Mouse (Mus musculus) liver, embryonic 14.5 days (tissue): ENCODE results near the gene Zfp54. TPM values are rescaled to one million over a fixed set of nuclear protein-coding genes. Genes with fewer than 3 reads are reported as not detected.

Experiments used
- ATAC-seq: fragments of 200-750 bp; cut with Nextera tagmentation; 2 replicates; pipeline ENCODE4 v1.8.0; 2017; ENCODE audit warnings: moderate number of reproducible peaks, mild to moderate bottlenecking, moderate library complexity; ENCODE audit not compliant: insufficient read depth
- DNase-seq, 3 experiments: peaks; one replicate each; pipeline ENCODE4 v3.0.0-alpha.2; 2012 to 2013; ENCODE audit warnings: low read depth in 3 of 3, low spot score in 3 of 3
- H3K27ac ChIP-seq: fragments of 300-500 bp; sonication (generic); 2 replicates; pipeline ENCODE4 v1.5.1; 2014; ENCODE audit warnings: moderate library complexity, mild to moderate bottlenecking, control low read depth, inconsistent platforms
- H3K27me3 ChIP-seq: fragments of 300-500 bp; sonication (generic); 2 replicates; pipeline ENCODE4 v1.6.1; 2014; ENCODE audit warnings: mild to moderate bottlenecking, low read length, moderate library complexity; ENCODE audit not compliant: control insufficient read depth, insufficient read depth
- H3K36me3 ChIP-seq: fragments of 300-500 bp; sonication (generic); replicated peaks from 2 replicates; pipeline ENCODE4 v1.6.1; 2014; ENCODE audit warnings: low read depth; ENCODE audit not compliant: control insufficient read depth, insufficient read depth
- H3K4me1 ChIP-seq, 2 experiments: fragments of 200-500 bp in 1 of 2; fragments of 300-500 bp in 1 of 2; sonication (generic) in 1 of 2; replicated peaks; 2 replicates each; pipeline ENCODE4 v1.6.1; 2012 to 2014; ENCODE audit warnings: antibody characterized with exemption in 1 of 2, inconsistent platforms in 1 of 2, low read length in 1 of 2; ENCODE audit not compliant: control insufficient read depth in 2 of 2, insufficient read depth in 2 of 2
- H3K4me2 ChIP-seq: fragments of 300-500 bp; sonication (generic); 2 replicates; pipeline ENCODE4 v1.6.1; 2014; ENCODE audit warnings: low read depth, mild to moderate bottlenecking, control low read depth, moderate library complexity
- H3K4me3 ChIP-seq, 2 experiments: fragments of 200-500 bp in 1 of 2; fragments of 300-500 bp in 1 of 2; sonication (generic) in 1 of 2; 2 replicates each; pipeline ENCODE4 v1.5.1; 2012 to 2014; ENCODE audit warnings: low read depth in 2 of 2, low read length in 2 of 2, mild to moderate bottlenecking in 2 of 2, control low read depth in 1 of 2, inconsistent platforms in 1 of 2, moderate library complexity in 1 of 2; ENCODE audit not compliant: insufficient read depth in 1 of 2
- H3K9ac ChIP-seq: fragments of 300-500 bp; sonication (generic); replicated peaks from 2 replicates; pipeline ENCODE4 v1.6.1; 2014; ENCODE audit warnings: mild to moderate bottlenecking, control low read depth, moderate library complexity
- H3K9me3 ChIP-seq: fragments of 300-500 bp; sonication (generic); 2 replicates; pipeline ENCODE4 v1.6.1; 2016; ENCODE audit warnings: low read length, mixed read lengths; ENCODE audit not compliant: control insufficient read depth
- CTCF ChIP-seq: IDR thresholded peaks from 2 replicates; pipeline ENCODE4 v1.5.1; 2016; ENCODE audit warnings: antibody characterized with exemption, low read depth, control low read depth
- EP300 ChIP-seq: IDR thresholded peaks from 2 replicates; pipeline ENCODE4 v1.6.1; 2016; ENCODE audit warnings: antibody characterized with exemption, low read depth
- WGBS: fragments of 180-500 bp; shearing (Covaris S2); extraction: QIAGEN DNeasy Blood & Tissue Kit; methylation state at CpG from one replicate; pipeline ENCODE4 v1.1.7; 2014; ENCODE audit not compliant: insufficient replicate concordance; 5-methylcytosine and 5-hydroxymethylcytosine counted together
- polyA plus RNA-seq, 2 experiments: library from polyadenylated mRNA; depleted of rRNA in 1 of 2; stranded (reverse) in 1 of 2; unstranded in 1 of 2; fragments of >200 nt; fragmentation: Nextera tagmentation in 1 of 2; extraction: Ambion mirVana in 1 of 2; gene quantifications; 2 replicates each; pipeline versions ENCODE4 v1.2.1 to v1.2.3; 2012 to 2014

Gene Zfp54
- polyA plus RNA-seq, 2 experiments, result 1.0 to 2.4 TPM

- Histone ChIP-seq H3K9ac (peak overlapping the region; percentile 78), H3K27me3 (no peaks in the 10 kb centered on the region), H3K36me3 (no peaks in the 10 kb centered on the region), H3K9me3 (no peaks in the 10 kb centered on the region), H3K4me3 (peak overlapping the region; percentile 89 to 93), H3K4me2 (peak overlapping the region; percentile 95), H3K27ac (peak overlapping the region; percentile 71), H3K4me1 (peaks cover 5 to 6% of the 10 kb centered on the region in 2 experiments)
- WGBS, result 1% methylated on average over 3 of the region's 3 CpGs
- DNase-seq (peak; percentile 68 to 78 (median 74)), ATAC-seq (peak; percentile 77)
- no peak for TF ChIP-seq EP300
- TF ChIP-seq CTCF, result peak; percentile 74
These were observed 26.6 kb downstream of the Zfp54 start for GRCm38 (mm10) chr17:21449669-21450068.

GRCm38 (mm10) chr17:21450138-21450704, 27.2 kb downstream of the Zfp54 start, which contains the start of gene Zfp51:
Zfp51 (plus strand) TSS chr17:21450374.
- Histone ChIP-seq H3K27me3 (no peaks in the 10 kb centered on the region), H3K4me1 (peaks cover 5 to 6% of the 10 kb centered on the region in 2 experiments), H3K4me2 (peak within 1 kb of the TSS; percentile 95), H3K9me3 (no peaks in the 10 kb centered on the region), H3K9ac (peak within 1 kb of the TSS; percentile 78), H3K4me3 (peak within 1 kb of the TSS; percentile 89 to 93), H3K36me3 (no peaks in the 10 kb centered on the region), H3K27ac (peak within 1 kb of the TSS; percentile 71)
- DNase-seq, result peak; percentile 83 to 91 (median 87)
- ATAC-seq, result peak; percentile 100
- no peak for TF ChIP-seq CTCF
- no peak for TF ChIP-seq EP300
- WGBS, result under 1% methylated on average over 26 of the region's 26 CpGs

- H3K36me3 ChIP-seq, result peaks cover 18% of the 10 kb centered on the region
- no peak for DNase-seq
- no peak for TF ChIP-seq EP300
These were observed 40.5 kb downstream of the Zfp54 start for GRCm38 (mm10) chr17:21463550-21463949.

GRCm38 (mm10) chr17:21472032-21472652, 49.1 kb downstream of the Zfp54 start:
- H3K27ac ChIP-seq, result no peak overlapping the region
- no peak overlapping the region for H3K4me2 ChIP-seq
- no peak overlapping the region for H3K9ac ChIP-seq
- H3K36me3 ChIP-seq, result no peaks in the 10 kb centered on the region
- H3K4me3 ChIP-seq, result no peak overlapping the region
- H3K9me3 ChIP-seq, result no peaks in the 10 kb centered on the region
- no peaks in the 10 kb centered on the region for H3K27me3 ChIP-seq
- H3K4me1 ChIP-seq, result peaks cover 13 to 19% of the 10 kb centered on the region in 2 experiments
- TF ChIP-seq CTCF (no peak), EP300 (no peak)
- ATAC-seq (peak; percentile 59; the same call in 1 of the 2 replicates), DNase-seq (no peak)
- WGBS, result 23% methylated on average over 3 of the region's 3 CpGs

More at GRCm38 (mm10) chr17:21463550-21463949, 40.5 kb downstream of the Zfp54 start:
- no peak for ATAC-seq
- H3K4me2 ChIP-seq, result no peak overlapping the region
- H3K9me3 ChIP-seq, result no peaks in the 10 kb centered on the region
- H3K27me3 ChIP-seq, result no peaks in the 10 kb centered on the region
- no peak overlapping the region for H3K9ac ChIP-seq
- H3K4me3 ChIP-seq, result no peak overlapping the region
- WGBS, result 81% methylated on average over 5 of the region's 5 CpGs
- H3K27ac ChIP-seq, result no peak overlapping the region
- no peaks in the 10 kb centered on the region for H3K4me1 ChIP-seq

GRCm38 (mm10) chr17:21472653-21473307, 49.8 kb downstream of the Zfp54 start:
- Histone ChIP-seq H3K27me3 (no peaks in the 10 kb centered on the region), H3K4me2 (peak overlapping the region; percentile 34), H3K27ac (no peak overlapping the region), H3K9ac (no peak overlapping the region), H3K4me3 (no peak overlapping the region), H3K9me3 (no peaks in the 10 kb centered on the region), H3K36me3 (no peaks in the 10 kb centered on the region), H3K4me1 (peaks cover 13 to 19% of the 10 kb centered on the region in 2 experiments)
- ATAC-seq (peak; percentile 81), DNase-seq (peak in 2 of 3 experiments; percentile 31 to 33)
- peak; percentile 59; the same call in 1 of the 2 replicates for TF ChIP-seq EP300
- no peak for TF ChIP-seq CTCF
- 10% methylated on average over 2 of the region's 2 CpGs for WGBS
